Mouse (Mus musculus): Measurements from ENCODE around the gene Olfr514. TPM values are rescaled to one million over a fixed set of nuclear protein-coding genes. Genes with fewer than 3 reads are reported as not detected.

Gene Olfr514
- polyA plus RNA-seq (2017; shearing (Covaris generic)) = not detected

GRCm38 (mm10) chr7:108825897-108826296, at the start of gene Olfr514:
TSS of gene Olfr514 (minus strand) at chr7:108825997.

GRCm38 (mm10) chr7:108872279-108872678, 46.5 kb upstream of the Olfr514 start, which contains the start of gene Olfr517:
TSS of gene Olfr517 (minus strand) at chr7:108872379.

GRCm38 (mm10) chr7:108850429-108850828, 24.6 kb upstream of the Olfr514 start, which contains the start of gene Olfr516:
TSS of gene Olfr516 (minus strand) at chr7:108850529.

Other genes with a start within 250 kb of the Olfr514 start
- not detected for gene Olfr506, start 215.2 kb downstream of the Olfr514 start, polyA plus RNA-seq (2017; shearing (Covaris generic))
- not detected for gene Olfr507, start 204.2 kb downstream of the Olfr514 start, polyA plus RNA-seq (2017; shearing (Covaris generic))
- not detected for gene Olfr508, start 196.0 kb downstream of the Olfr514 start, polyA plus RNA-seq (2017; shearing (Covaris generic))
- gene Olfr509, start 174.1 kb downstream of the Olfr514 start, polyA plus RNA-seq (2017; shearing (Covaris generic)) = not detected
- not detected for gene Olfr510, start 159.6 kb downstream of the Olfr514 start, polyA plus RNA-seq (2017; shearing (Covaris generic))
- not detected for gene Olfr512, start 112.7 kb downstream of the Olfr514 start, polyA plus RNA-seq (2017; shearing (Covaris generic))
- gene Olfr513, start 75.0 kb downstream of the Olfr514 start, polyA plus RNA-seq (2017; shearing (Covaris generic)) = not detected
- not detected for gene Olfr516, start 24.5 kb upstream of the Olfr514 start, polyA plus RNA-seq (2017; shearing (Covaris generic))
- gene Olfr517, start 46.4 kb upstream of the Olfr514 start, polyA plus RNA-seq (2017; shearing (Covaris generic)) = not detected
- gene Olfr518, start 59.0 kb upstream of the Olfr514 start, polyA plus RNA-seq (2017; shearing (Covaris generic)) = not detected
- not detected for gene Olfr519, start 68.4 kb upstream of the Olfr514 start, polyA plus RNA-seq (2017; shearing (Covaris generic))
- gene Nlrp10, start 104.2 kb upstream of the Olfr514 start, polyA plus RNA-seq (2017; shearing (Covaris generic)) = 0.19 TPM
- 138 TPM for gene Eif3f, start 108.4 kb upstream of the Olfr514 start, polyA plus RNA-seq (2017; shearing (Covaris generic))
- 0.36 TPM for gene Tub, start 124.3 kb upstream of the Olfr514 start, polyA plus RNA-seq (2017; shearing (Covaris generic))